Mouse (Mus musculus) CH12.LX (cell line): ENCODE measurements around the gene Mpzl1.

ENCODE experiments used
- CTCF ChIP-seq, 2 experiments: IDR thresholded peaks in 1 of 2; conservative IDR thresholded peaks in 1 of 2; 2 replicates each; pipeline ENCODE4 v1.5.1; 2011 to 2012; ENCODE audit warnings: low read depth in 2 of 2, low read length in 2 of 2, improper control_type of control experiment in 1 of 2, inconsistent platforms in 1 of 2, mild to moderate bottlenecking in 1 of 2, moderate library complexity in 1 of 2
- ETS1 ChIP-seq: conservative IDR thresholded peaks from 2 replicates; pipeline ENCODE4 v1.6.1; 2012; ENCODE audit warnings: low read depth, mild to moderate bottlenecking, inconsistent platforms, low read length, improper control_type of control experiment, moderate library complexity
- MEF2A ChIP-seq: IDR thresholded peaks from 2 replicates; pipeline ENCODE4 v1.6.1; 2014; ENCODE audit warnings: low read depth, mild to moderate bottlenecking, inconsistent platforms, low read length, improper control_type of control experiment, borderline replicate concordance
- TCF12 ChIP-seq: IDR thresholded peaks from 2 replicates; pipeline ENCODE4 v1.6.1; 2014; ENCODE audit warnings: low read depth, mild to moderate bottlenecking, inconsistent platforms, low read length, improper control_type of control experiment

DNA sequence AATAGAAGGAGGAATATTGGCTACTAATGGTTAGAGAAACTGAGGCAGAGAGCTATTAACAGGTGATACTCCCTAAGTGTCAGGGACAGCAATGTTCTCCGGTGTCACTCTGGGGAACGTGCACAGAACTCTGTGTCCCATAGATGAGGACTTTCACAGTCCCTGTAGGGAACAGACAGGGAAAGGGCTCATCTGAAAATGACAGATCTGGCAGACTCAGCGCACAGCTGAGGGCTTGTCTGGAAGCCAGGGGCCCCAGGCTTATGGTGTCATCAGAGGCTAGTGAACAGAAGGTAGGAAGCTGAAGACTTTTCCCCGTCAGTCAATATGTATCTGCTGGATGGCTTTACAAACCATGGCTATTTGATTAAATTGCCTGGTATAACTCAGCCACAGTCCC is 43.2 kb upstream of the Mpzl1 start:
- no peak for TF ChIP-seq ETS1
- TF ChIP-seq CTCF (conservative IDR thresholded peaks at IDR 0.05 in 1 of 2, IDR thresholded peaks at IDR 0.05 in 1 of 2; ENCODE audit: low read depth in 2 of 2, low read length in 2 of 2), result no peak
- TF ChIP-seq TCF12, result no peak
- TF ChIP-seq MEF2A, result no peak
